Mouse (Mus musculus) hindlimb bud, embryonic 11.5 days (tissue): ENCODE data around the gene Ina.
"Not testable (repeated sequence)": the region's sequence is repeated elsewhere in the genome, so short reads cannot be mapped to it uniquely, and the experiment has no call there.

ENCODE experiments used
- DNase-seq: peaks from one replicate; pipeline ENCODE4 v3.0.0-alpha.2; 2012; ENCODE audit warnings: low read depth, low spot score; ENCODE audit errors: extremely low spot score

Ina gene

DNA sequence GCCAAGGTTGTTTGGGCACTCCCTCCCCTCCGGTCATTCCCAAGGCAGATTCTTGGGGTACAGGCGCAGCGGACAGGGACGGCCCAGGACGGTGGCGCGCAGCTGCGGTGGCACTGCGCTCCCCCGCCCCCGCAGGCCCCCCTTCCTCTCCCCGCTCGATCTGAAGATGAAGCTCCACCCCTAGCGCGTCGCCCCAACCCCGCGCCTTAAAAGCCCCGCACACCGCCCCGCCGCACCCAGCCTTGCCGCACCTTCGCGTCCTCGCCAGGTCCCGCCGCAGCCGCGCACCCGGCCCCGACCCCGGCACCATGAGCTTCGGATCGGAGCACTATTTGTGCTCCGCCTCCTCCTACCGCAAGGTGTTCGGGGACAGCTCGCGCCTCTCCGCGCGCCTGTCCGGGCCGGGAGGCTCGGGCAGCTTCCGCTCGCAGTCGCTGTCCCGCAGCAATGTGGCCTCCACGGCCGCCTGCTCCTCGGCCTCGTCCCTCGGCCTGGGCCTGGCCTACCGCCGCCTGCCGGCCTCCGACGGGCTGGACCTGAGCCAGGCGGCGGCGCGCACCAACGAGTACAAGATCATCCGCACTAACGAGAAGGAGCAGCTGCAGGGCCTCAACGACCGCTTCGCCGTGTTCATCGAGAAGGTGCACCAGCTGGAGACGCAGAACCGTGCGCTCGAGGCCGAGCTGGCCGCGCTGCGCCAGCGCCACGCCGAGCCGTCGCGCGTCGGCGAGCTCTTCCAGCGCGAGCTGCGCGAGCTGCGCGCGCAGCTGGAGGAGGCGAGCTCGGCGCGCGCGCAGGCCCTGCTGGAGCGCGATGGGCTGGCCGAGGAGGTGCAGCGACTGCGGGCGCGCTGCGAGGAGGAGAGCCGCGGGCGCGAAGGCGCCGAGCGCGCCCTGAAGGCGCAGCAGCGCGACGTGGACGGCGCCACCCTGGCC is at the start of gene Ina, which contains the start of gene Nt5c2:
TSS of gene Ina (plus strand) at position 252 of the 935 bp plus-strand sequence.
TSS of gene Nt5c2 (minus strand) at position 707 of the 935 bp plus-strand sequence.
- no peak for DNase-seq

DNA sequence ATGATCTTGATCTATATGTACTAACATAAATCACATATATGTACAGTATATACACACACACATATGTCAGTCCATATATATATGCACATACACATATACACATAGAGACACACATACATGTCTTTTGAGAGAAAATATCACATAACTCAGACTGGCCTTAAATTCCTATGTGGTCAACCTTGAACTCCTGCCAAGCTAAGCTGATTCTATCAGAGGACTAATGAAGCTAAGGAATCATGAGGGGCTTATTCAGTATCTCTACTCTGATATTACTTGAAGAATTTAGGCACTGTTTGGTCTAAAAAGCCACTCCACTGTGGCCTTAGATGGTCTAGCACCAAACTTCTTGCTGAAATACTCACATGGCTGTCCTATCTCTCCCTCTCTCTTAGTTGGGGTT is 49.0 kb upstream of the Ina start:
- DNase-seq, result no peak

DNA sequence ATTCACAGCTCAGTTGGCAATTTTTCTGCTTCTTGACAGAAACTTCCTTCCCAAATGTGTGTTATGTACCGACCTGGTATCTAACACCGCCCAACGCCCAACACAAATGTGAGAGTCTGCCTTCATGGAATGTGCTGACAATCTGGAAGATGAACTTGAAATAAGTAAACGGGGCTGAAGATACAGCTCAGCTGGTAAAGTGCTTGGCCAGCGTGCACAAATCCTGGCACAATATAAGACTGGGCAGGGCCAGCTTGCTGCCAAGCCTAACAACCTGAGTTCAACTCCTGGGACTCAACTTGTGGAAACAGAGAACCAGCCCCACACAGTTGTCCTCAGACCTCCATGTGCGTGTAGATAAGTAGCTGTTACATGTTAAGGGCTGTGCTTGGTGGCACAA is 48.2 kb upstream of the Ina start:
- DNase-seq, result no peak

DNA sequence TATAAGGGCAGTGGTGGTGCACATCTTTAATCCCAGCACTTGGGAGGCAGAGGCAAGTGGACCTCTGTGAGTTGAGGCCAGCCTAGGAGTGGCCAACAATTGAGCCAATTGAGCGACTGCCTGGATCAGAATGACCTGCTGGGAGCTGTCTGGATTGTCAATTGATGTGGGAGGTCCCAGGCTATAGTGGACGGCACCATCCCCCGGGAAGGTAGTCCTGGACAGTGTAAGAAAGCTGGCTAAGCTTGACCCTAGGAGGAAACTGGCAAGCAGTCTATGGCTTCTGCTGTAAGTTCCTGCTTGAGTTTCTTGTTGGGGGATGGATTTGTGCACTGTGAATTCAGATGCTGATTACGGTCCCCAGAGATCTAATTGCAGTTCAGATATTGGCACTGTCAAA is 46.6 kb upstream of the Ina start:
- DNase-seq, result no peak

DNA sequence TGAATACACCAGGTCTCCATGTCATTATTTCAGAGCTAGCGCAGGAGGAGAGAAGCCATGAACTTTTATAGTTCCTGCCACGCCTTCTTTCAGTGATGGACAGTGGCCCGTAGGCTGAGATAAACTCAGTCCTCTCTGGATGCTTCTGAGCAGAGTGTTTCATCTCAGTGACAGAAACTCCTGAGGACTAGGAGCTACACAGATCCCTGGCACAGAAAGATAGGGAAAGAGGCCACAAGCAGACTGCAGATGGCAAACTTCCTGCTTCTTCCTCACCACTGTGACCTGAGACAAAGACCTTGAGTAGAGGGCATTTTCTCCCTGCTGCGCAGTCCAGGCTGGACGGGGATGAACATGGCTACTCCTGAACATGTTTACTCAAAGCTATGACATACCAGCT is 45.7 kb upstream of the Ina start:
- DNase-seq, result no peak

DNA sequence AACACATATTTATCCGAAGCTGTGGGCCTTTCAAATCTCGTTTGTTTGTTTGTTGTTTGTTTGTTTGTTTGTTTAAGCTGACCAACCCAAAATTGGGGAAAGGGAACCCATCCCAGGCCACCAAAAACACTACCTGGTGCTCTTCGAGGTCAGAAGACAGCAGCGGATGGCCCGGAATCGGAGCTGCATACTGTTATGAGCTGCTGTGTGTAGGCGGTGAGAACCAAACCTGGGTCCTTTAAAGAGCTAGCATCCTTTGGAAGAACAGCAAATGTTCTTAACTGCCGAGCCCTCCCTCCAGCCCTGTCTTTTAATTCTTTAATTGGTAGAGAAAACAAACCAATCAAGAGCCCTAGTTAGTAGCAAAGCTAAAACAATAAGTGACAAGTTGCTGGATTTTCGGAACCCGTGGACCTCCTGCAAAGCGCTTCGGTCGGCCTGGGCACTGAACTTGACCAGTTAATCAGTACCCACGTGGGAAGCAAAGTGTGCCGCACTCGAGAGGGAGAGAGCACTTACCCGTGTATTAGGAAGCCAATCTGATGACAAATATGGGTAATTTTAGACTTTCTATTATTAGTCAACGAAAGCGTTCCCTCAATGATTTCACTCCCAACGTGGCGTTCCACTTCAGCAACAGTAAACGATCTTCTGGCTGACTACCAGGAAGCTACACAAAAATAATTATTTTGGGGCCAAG is 45.1 kb upstream of the Ina start:
- DNase-seq, result no peak

DNA sequence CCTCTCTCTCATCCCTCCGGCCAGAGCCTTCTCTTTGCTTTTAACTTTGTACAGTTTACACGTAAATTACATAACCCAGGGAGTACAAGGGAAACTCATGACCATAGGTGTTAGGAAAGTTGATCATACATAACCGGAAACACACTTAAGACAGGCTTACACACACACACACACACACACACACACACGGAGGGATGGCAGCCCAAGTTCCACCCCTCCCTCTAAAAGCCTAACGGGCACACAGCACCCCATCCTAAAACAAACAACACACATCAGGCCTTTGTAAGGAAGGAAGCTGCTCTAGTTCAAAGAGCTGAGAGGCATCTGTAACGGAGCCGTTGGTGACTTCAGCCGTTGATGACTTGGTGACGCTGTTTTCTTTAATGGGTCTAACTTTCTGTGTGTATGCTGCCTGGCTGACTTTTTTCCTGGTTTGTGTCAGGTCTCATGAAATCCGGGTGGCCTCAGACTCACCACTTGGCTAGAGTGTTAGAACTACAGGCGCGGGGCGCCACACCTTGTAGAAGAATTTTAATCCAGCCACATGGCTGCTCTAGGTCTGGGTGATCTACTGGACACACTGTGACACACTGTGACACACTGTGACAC is 44.3 kb upstream of the Ina start:
- DNase-seq, result no peak

DNA sequence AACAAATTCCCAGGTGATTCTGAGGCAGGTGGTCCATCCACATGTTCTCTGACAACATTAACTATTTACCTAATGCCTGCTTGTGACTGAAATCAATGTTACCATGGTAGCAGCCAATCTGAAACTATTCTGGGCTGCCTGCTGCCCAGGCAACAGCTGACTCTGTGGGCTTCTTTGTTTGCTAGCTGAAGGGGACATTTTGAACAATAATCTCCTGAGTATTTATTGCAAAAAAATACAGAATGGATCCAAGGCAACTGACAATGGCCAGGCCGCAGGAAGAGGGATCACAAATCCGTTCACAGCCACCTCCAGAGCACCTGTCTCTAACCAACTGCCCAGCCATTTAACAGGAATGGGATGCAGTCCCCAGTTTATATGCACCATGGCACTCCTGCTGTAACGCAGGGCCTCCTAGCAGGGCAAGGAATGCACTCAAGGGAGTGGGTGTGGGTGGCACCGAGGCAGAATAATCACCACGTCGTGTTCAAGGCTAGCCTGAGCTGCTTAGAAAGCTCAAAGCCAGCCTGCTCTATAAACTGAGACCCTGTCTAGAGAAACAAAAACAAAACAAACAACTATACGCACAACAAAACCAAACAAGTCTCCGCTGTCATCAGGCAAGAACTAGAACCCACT is 43.3 kb upstream of the Ina start:
- DNase-seq, result no peak

DNA sequence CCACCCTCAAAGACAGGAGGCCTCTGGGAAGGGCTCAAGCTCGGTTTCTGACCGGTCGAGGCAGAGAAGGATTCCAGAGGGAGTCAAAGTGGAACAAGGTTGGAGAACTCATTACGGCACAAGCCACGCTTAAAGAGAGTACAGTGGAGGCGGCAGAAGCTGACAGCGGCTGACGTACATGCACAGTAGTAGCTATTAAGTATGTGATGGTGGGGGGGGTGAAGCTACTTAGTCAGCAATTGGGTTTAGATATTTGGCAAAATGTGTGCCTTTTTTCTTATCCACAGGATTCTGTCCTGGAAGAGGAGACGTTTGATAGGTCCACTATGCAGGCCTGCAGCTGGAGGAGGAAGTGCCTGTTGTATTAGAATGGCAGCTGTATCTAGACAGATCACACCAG is 42.8 kb upstream of the Ina start:
- DNase-seq, result no peak

DNA sequence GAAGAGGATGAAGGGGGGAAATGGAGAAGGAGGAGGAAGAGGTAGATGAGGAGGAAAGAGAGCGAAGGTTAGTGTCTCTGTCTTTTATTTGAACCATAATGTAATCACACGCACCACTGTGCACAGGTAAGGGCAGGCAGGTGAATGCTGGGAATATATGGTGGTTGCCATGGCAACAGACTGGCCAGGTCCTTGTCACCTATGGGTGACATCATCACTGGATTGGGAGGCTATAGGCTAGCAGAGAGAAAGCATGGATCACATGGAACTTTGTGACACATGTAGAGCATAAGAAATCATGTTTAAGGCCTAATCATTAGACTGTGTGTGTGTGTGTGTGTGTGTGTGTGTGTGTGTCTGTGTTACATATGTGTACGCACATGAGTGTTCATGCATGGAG is 42.3 kb upstream of the Ina start:
- no peak for DNase-seq

DNA sequence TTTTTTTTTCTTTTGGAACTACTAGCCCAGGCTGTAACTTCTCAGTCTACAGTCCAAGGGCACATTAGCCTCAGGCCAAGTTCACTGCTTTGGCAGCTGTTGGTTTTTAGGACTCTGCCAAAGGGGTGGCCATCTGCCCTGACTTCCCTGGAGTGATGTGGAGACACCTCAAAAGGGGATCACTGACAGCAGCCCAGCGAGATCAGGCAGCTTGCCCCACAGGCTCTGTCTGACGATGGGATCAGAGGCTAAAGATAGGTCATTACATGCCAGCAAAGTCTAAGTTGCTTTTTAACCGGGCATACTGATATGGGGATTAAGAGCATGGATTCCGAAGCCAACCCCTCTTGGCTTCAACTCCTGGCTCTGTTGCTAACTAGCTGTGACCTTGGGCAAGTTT is 38.9 kb upstream of the Ina start:
- no peak for DNase-seq

DNA sequence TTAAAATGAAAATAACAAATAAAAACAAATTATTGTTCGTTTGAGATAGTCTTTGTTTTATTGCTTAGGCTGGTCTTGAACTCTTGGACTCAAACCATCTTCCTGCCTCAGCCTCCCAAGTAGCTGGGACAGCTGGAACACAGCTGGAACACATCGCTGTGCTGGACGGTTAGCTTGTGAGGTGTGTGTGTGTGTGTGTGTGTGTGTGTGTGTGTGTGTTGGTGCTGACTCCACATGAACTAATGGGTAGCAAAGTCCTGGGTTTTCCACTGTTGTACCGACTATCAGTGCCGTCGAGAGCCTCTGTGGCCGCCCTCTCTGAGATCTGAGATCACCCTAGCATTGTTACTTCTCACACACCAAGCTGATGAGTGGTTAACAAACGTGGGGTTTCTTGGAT is 38.5 kb upstream of the Ina start:
- DNase-seq, result no peak

DNA sequence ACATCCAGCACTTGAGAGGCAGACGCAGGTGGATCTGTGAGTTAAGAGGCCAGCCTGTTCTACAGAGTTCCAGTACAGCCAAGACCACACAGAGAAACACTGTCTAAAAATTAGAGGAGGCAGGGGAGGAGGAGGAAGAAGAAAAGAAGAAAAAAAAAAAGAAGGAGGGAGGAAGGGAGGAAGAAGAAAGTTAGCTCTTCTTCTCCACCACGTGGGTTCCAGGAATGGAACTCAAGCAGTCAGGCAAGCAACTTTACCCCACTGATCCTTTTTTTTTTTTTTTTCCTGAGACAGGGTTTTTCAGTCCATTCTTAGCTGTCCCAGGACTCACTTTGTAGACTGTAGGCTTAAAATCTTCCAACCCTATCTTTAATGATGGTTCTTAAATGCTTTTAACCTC is 37.8 kb upstream of the Ina start:
- DNase-seq, result no peak

DNA sequence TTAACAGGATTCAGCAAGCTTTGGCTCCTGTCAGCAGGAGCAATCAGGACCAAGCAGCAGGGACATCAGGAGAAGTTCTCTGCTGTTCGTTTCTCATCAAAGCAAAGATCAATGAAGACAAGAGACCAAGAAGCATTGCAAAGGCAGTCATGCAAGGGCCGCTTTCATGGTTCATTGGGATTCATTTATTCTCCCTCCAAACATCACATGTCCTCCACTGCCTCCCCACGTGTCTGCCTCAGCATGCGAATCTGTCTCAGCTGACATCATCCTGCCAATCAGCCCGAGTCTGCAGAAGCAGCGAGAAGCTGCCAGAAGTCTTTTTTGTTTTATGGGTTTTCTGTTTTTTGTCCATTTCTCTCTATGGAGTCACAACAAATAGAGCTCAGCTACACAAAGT is 37.0 kb upstream of the Ina start:
- DNase-seq, result no peak

DNA sequence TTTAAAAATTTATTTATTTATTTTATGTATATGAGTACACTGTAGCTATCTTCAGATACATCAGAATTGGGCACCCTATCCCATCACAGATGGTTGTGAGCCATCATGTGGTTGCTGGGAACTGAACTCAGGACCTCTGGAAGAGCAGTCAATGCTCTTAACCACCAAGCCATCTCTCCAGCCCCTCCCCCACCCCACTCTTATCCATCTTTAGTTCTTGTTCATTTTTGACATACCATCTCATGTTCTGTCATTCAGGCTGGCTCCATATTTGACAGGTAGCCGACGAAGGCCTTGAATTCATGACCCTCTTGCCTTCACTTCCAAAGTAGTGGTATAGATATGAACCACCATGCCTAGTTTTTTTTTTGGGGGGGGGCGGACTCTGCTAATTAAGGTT is 36.4 kb upstream of the Ina start:
- not testable (repeated sequence) for DNase-seq

DNA sequence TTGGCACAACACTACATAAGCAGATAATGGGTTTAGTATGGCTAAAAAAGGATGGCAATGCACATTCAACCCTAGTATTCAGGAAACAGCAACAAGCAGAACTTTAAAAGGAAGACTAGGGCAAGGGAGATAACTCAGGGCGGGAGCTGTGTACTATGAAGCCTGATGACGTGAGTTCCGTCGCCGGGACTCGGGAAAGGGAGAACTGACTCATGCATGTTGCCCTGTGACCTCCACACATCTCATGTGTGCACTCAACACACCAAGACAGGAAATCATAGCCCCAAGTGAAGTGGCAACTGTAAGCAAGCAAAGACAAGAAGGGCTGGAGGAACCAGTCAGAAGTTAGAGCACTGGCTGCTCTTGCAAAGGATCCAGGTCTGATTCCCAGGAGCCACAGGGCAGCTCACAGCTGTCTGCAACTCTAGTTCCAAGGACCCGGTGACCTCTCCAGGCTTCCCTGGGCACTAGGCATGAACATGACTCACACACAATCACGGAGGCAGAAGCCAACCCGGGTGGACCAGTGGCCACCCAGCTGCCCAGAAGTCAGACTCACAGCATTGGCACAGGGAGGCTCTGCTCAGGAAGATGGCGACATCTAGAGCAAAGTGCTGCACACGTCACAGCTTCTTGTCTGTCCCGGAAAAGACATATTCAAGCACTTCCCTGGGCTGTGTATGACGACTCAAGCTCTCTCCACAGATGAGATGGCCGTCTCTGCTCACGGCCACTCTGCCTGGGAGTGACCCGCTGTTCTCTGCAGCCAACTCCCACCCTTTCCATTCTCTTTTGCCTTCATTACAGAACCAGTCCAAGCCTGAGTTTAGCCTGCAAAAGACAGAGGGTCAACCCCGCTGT is 35.3 kb upstream of the Ina start:
- DNase-seq, result no peak

DNA sequence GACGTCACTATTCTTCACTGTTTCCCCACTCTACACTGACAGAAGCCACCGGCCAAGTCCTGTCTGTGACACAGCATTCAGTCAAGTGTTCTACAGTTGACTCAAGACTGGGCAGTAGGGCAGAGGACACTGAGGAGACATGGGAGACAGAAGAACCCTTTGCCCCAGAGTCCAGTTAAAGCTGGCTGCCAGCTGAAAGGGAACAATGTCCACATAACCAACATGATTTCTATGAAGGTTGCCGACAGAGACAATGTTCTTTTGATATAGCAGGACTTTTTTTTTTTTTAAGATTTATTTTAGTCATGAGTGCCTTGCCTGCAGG is 34.8 kb upstream of the Ina start:
- DNase-seq, result no peak

DNA sequence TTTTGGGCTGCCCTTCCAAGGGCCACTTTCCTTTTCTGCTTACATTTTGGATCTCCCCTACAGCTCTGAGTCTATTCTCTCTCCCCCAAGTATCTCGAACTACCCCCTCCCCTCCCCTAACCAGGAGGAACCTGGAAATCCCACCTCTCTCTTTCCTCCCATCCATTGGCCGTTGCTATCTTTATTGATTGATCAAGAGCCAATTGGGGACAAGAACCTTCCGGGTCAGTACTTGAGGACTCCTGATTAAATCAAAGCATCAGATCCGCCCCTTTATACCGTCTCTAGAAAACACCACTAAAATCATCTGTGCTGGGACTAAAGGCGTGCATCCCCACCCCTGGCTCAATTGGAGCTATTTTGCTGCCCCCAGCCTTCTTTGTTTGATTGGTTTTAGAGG is 33.0 kb upstream of the Ina start:
- DNase-seq, result no peak

DNA sequence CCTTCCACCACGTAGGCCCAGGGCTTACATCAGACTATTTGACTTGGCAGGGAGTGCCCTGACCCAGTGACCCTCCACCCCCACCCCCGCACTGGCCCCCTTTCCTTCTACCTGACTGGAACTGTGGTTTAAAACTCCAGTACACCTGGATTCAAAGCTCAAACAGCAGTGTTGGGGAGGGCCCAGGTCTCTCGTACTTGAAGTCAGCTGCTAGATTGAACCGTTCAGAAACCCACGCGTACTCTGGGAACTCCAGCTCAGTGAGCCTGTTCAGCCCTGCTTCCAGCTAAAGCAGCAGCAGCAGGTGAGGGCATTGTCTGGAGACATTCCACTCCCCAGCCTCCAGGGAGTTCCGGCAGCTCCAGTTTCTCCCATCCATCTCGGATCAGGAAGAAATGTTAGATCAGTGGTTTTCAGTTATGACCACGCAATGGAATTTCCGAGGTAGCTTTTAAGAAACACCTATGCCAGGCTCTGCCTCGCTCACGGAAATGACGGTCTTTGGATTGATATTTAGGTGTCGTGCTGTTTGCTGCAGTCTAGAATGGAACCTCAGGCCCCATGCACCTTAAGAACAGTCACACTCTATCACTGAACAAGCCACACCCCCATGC is 31.0 kb upstream of the Ina start:
- no peak for DNase-seq

DNA sequence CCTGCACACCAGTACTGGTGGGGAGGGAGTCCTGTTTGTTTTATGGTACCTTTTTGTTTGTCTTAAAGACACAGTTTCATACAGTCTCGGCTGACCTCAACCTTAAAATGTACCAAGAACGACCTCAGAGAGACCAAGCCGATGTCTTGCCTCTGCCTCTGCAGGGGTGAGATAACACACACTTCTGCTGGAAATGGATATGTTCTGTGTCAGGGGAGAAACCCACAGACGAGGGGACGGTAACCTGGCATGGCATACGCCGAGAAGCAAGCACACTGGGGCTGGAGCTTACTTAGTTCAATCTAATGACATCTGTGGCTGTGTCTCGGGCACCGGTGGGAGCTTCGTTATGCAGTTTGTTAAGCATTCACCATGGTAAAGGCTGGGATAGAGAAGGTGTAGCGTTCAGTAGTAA is 30.5 kb upstream of the Ina start:
- no peak for DNase-seq
